Mouse (Mus musculus) lung, postnatal 0 days (tissue): ENCODE results near the gene Mllt10. TPM values are rescaled to one million over a fixed set of nuclear protein-coding genes. Genes with fewer than 3 reads are reported as not detected.

Source experiments
- ATAC-seq: fragments of 200-750 bp; cut with Nextera tagmentation; 2 replicates; pipeline ENCODE4 v1.8.0; 2017; ENCODE audit warnings: moderate library complexity
- DNase-seq: peaks from one replicate; pipeline ENCODE4 v3.0.0-alpha.2; 2016; ENCODE audit warnings: low spot score
- H3K27ac ChIP-seq: fragments of 300-500 bp; sonication (generic); 2 replicates; pipeline ENCODE4 v1.5.1; 2014; ENCODE audit warnings: antibody characterized with exemption, mild to moderate bottlenecking, low read length, mixed read lengths
- H3K27me3 ChIP-seq: fragments of 300-500 bp; sonication (generic); replicated peaks from 2 replicates; pipeline ENCODE4 v1.6.1; 2014; ENCODE audit warnings: low read length, mixed read lengths; ENCODE audit not compliant: insufficient read depth
- H3K36me3 ChIP-seq: fragments of 300-500 bp; sonication (generic); 2 replicates; pipeline ENCODE4 v1.6.1; 2014; ENCODE audit warnings: low read length, mixed read lengths; ENCODE audit not compliant: insufficient read depth
- H3K4me1 ChIP-seq: fragments of 300-500 bp; sonication (generic); 2 replicates; pipeline ENCODE4 v1.6.1; 2014; ENCODE audit warnings: antibody characterized with exemption, low read depth, low read length, mixed read lengths; ENCODE audit not compliant: insufficient read depth
- H3K4me2 ChIP-seq: fragments of 300-500 bp; sonication (generic); replicated peaks from 2 replicates; pipeline ENCODE4 v1.6.1; 2014; ENCODE audit warnings: low read depth, mild to moderate bottlenecking, low read length, moderate library complexity, mixed read lengths
- H3K4me3 ChIP-seq: fragments of 300-500 bp; sonication (generic); 2 replicates; pipeline ENCODE4 v1.5.1; 2014; ENCODE audit warnings: low read depth, low read length
- H3K9ac ChIP-seq: fragments of 300-500 bp; sonication (generic); replicated peaks from 2 replicates; pipeline ENCODE4 v1.6.1; 2014; ENCODE audit warnings: low read depth, mild to moderate bottlenecking
- H3K9me3 ChIP-seq: fragments of 300-500 bp; sonication (generic); 2 replicates; pipeline ENCODE4 v1.6.1; 2016; ENCODE audit warnings: low read length, mixed read lengths
- CTCF ChIP-seq: IDR thresholded peaks from 2 replicates; pipeline ENCODE4 v1.5.1; 2016; ENCODE audit warnings: antibody characterized with exemption, mild to moderate bottlenecking
- EP300 ChIP-seq: IDR thresholded peaks from 2 replicates; pipeline ENCODE4 v1.6.1; 2016; ENCODE audit warnings: antibody characterized with exemption, mild to moderate bottlenecking, control low read depth
- WGBS: fragments of 180-500 bp; shearing (Covaris S2); extraction: QIAGEN DNeasy Blood & Tissue Kit; methylation state at CpG from one replicate; pipeline ENCODE4 v1.1.7; 2014; 5-methylcytosine and 5-hydroxymethylcytosine counted together
- polyA plus RNA-seq: library from polyadenylated mRNA; unstranded; fragments of >200 nt; fragmentation: Nextera tagmentation; extraction: Ambion mirVana; gene quantifications from 2 replicates; pipeline ENCODE4 v1.2.1, GENCODE M21; 2015

The Mllt10 gene
- polyA plus RNA-seq, 1 experiment from 2014 or later = 35.1 TPM

GRCm38 (mm10) chr2:18206811-18207210, 151.8 kb downstream of the Mllt10 start:
- TF ChIP-seq CTCF (no peak), EP300 (no peak)
- Histone ChIP-seq H3K4me1 (no peaks in the 10 kb centered on the region), H3K27ac (no peak overlapping the region), H3K9ac (no peak overlapping the region), H3K36me3 (peaks cover 26% of the 10 kb centered on the region; the same call in 1 of the 2 replicates), H3K27me3 (no peaks in the 10 kb centered on the region), H3K4me2 (no peak overlapping the region), H3K9me3 (no peaks in the 10 kb centered on the region), H3K4me3 (no peak overlapping the region)
- DNase-seq (no peak), ATAC-seq (no peak)
- 78% methylated on average over 10 of the region's 10 CpGs for WGBS

- DNase-seq (no peak), ATAC-seq (no peak)
- no peak overlapping the region for H3K4me2 ChIP-seq
- H3K36me3 ChIP-seq = peaks cover 24% of the 10 kb centered on the region; the same call in 1 of the 2 replicates
- H3K9ac ChIP-seq = no peak overlapping the region
- H3K4me3 ChIP-seq = no peak overlapping the region
- TF ChIP-seq EP300 (no peak), CTCF (no peak)
- no peaks in the 10 kb centered on the region for H3K27me3 ChIP-seq
- H3K4me1 ChIP-seq = no peaks in the 10 kb centered on the region
- no peaks in the 10 kb centered on the region for H3K9me3 ChIP-seq
- 83% methylated on average over 6 of the region's 6 CpGs for WGBS
- H3K27ac ChIP-seq = no peak overlapping the region
Measured at GRCm38 (mm10) chr2:18208578-18208977, 153.5 kb downstream of the Mllt10 start.

GRCm38 (mm10) chr2:18209211-18209823, 154.3 kb downstream of the Mllt10 start:
- TF ChIP-seq CTCF (no peak), EP300 (no peak)
- Histone ChIP-seq H3K4me3 (no peak overlapping the region), H3K27ac (no peak overlapping the region), H3K36me3 (peaks cover 19% of the 10 kb centered on the region; the same call in 1 of the 2 replicates), H3K9ac (no peak overlapping the region), H3K4me1 (no peaks in the 10 kb centered on the region), H3K4me2 (no peak overlapping the region), H3K27me3 (no peaks in the 10 kb centered on the region), H3K9me3 (no peaks in the 10 kb centered on the region)
- DNase-seq (no peak), ATAC-seq (no peak)
- WGBS = 87% methylated on average over 7 of the region's 7 CpGs

GRCm38 (mm10) chr2:18209948-18210347, 154.9 kb downstream of the Mllt10 start:
- no peaks in the 10 kb centered on the region for H3K9me3 ChIP-seq
- H3K4me1 ChIP-seq = no peaks in the 10 kb centered on the region
- no peak overlapping the region for H3K27ac ChIP-seq
- no peaks in the 10 kb centered on the region for H3K27me3 ChIP-seq
- H3K4me3 ChIP-seq = no peak overlapping the region
- 88% methylated on average over 4 of the region's 4 CpGs for WGBS
- TF ChIP-seq CTCF (no peak), EP300 (no peak)
- DNase-seq (no peak), ATAC-seq (no peak)
- no peak overlapping the region for H3K4me2 ChIP-seq
- H3K9ac ChIP-seq = no peak overlapping the region
- H3K36me3 ChIP-seq = peaks cover 19% of the 10 kb centered on the region; the same call in 1 of the 2 replicates

GRCm38 (mm10) chr2:18214031-18214430, 159.0 kb downstream of the Mllt10 start:
- no peak overlapping the region for H3K9ac ChIP-seq
- DNase-seq (no peak), ATAC-seq (no peak)
- no peak overlapping the region for H3K27ac ChIP-seq
- no peak overlapping the region for H3K4me3 ChIP-seq
- no peak overlapping the region for H3K4me2 ChIP-seq
- no peaks in the 10 kb centered on the region for H3K9me3 ChIP-seq
- peaks cover 19% of the 10 kb centered on the region for H3K36me3 ChIP-seq
- WGBS = 88% methylated on average over 2 of the region's 2 CpGs
- H3K27me3 ChIP-seq = no peaks in the 10 kb centered on the region
- TF ChIP-seq EP300 (no peak), CTCF (no peak)
- no peaks in the 10 kb centered on the region for H3K4me1 ChIP-seq

- Histone ChIP-seq H3K4me3 (no peak overlapping the region), H3K27ac (no peak overlapping the region), H3K27me3 (no peaks in the 10 kb centered on the region), H3K9me3 (no peaks in the 10 kb centered on the region), H3K36me3 (peaks cover 23% of the 10 kb centered on the region), H3K9ac (no peak overlapping the region), H3K4me1 (no peaks in the 10 kb centered on the region), H3K4me2 (no peak overlapping the region)
- DNase-seq (no peak), ATAC-seq (no peak)
- WGBS = 76% methylated on average over 3 of the region's 3 CpGs
- TF ChIP-seq EP300 (no peak), CTCF (peak; percentile 9; the same call in 1 of the 2 replicates)
Measured at GRCm38 (mm10) chr2:18217867-18218266, 162.8 kb downstream of the Mllt10 start.

- DNase-seq (no peak), ATAC-seq (no peak)
- Histone ChIP-seq H3K4me3 (no peak overlapping the region), H3K9ac (no peak overlapping the region), H3K4me1 (no peaks in the 10 kb centered on the region), H3K36me3 (peaks cover 21% of the 10 kb centered on the region), H3K4me2 (no peak overlapping the region), H3K9me3 (no peaks in the 10 kb centered on the region), H3K27ac (no peak overlapping the region), H3K27me3 (no peaks in the 10 kb centered on the region)
- TF ChIP-seq EP300 (no peak), CTCF (no peak)
- WGBS = 79% methylated on average over 5 of the region's 5 CpGs
Measured at GRCm38 (mm10) chr2:18218500-18218899, 163.5 kb downstream of the Mllt10 start.
